Mouse (Mus musculus): ENCODE measurements at regions not wholly inside any gene's neighbourhood (a gene's known extent, or its start where the extent isn't known, plus 50 kb on each side); places are given as distances from the start of the nearest gene placed in this dataset.

- Histone ChIP-seq H3K36me3 (replicated peaks; ENCODE audit: control insufficient read depth, insufficient read depth, low read depth) (no peaks in the 10 kb centered on the region), H3K4me3 (ENCODE audit: insufficient read depth in 1 of 2, low read depth in 2 of 2, low read length in 2 of 2) (no peak overlapping the region), H3K9ac (replicated peaks) (no peak overlapping the region), H3K27ac (no peak overlapping the region), H3K9me3 (ENCODE audit: control insufficient read depth, low read length) (no peaks in the 10 kb centered on the region), H3K4me1 (replicated peaks; ENCODE audit: control insufficient read depth in 2 of 2, insufficient read depth in 2 of 2, low read length in 1 of 2) (no peaks in the 10 kb centered on the region), H3K27me3 (ENCODE audit: control insufficient read depth, insufficient read depth, low read length) (no peaks in the 10 kb centered on the region), H3K4me2 (ENCODE audit: low read depth) (no peak overlapping the region)
- TF ChIP-seq CTCF (IDR thresholded peaks at IDR 0.05; ENCODE audit: low read depth), result no peak
- no peak for TF ChIP-seq EP300 (IDR thresholded peaks at IDR 0.05; ENCODE audit: low read depth)
- WGBS (ENCODE audit: insufficient replicate concordance), result 19% methylated on average over 1 of the region's 1 CpGs
- DNase-seq (ENCODE audit: low read depth in 3 of 3, low spot score in 3 of 3) (no peak), ATAC-seq (ENCODE audit: insufficient read depth) (no peak)
Observed at GRCm38 (mm10) chr12:66060326-66060725, 223.9 kb downstream of the Rpl10l start.

- no peak overlapping the region for H3K4me2 ChIP-seq (ENCODE audit: low read depth)
- H3K9ac ChIP-seq (replicated peaks), result no peak overlapping the region
- no peak overlapping the region for H3K4me3 ChIP-seq (ENCODE audit: insufficient read depth in 1 of 2, low read depth in 2 of 2, low read length in 2 of 2)
- ATAC-seq (ENCODE audit: insufficient read depth), result no peak
- no peaks in the 10 kb centered on the region for H3K27me3 ChIP-seq (ENCODE audit: control insufficient read depth, insufficient read depth, low read length)
- H3K36me3 ChIP-seq (replicated peaks; ENCODE audit: control insufficient read depth, insufficient read depth, low read depth), result no peaks in the 10 kb centered on the region
- no peak overlapping the region for H3K27ac ChIP-seq
- H3K4me1 ChIP-seq (replicated peaks; ENCODE audit: control insufficient read depth in 2 of 2, insufficient read depth in 2 of 2, low read length in 1 of 2), result no peaks in the 10 kb centered on the region
- TF ChIP-seq CTCF (IDR thresholded peaks at IDR 0.05; ENCODE audit: low read depth) (no peak), EP300 (IDR thresholded peaks at IDR 0.05; ENCODE audit: low read depth) (no peak)
- 52% methylated on average over 2 of the region's 2 CpGs for WGBS (ENCODE audit: insufficient replicate concordance)
- no peaks in the 10 kb centered on the region for H3K9me3 ChIP-seq (ENCODE audit: control insufficient read depth, low read length)
- no peak for DNase-seq (ENCODE audit: low read depth in 3 of 3, low spot score in 3 of 3)
Observed at GRCm38 (mm10) chr12:66055206-66055605, 229.0 kb downstream of the Rpl10l start.

GRCm38 (mm10) chr12:66048936-66049335, 235.3 kb downstream of the Rpl10l start:
- DNase-seq (ENCODE audit: low read depth in 3 of 3, low spot score in 3 of 3) (no peak), ATAC-seq (ENCODE audit: insufficient read depth) (no peak)
- Histone ChIP-seq H3K27ac (no peak overlapping the region), H3K9ac (replicated peaks) (no peak overlapping the region), H3K4me2 (ENCODE audit: low read depth) (no peak overlapping the region), H3K9me3 (ENCODE audit: control insufficient read depth, low read length) (no peaks in the 10 kb centered on the region), H3K4me1 (replicated peaks; ENCODE audit: control insufficient read depth in 2 of 2, insufficient read depth in 2 of 2, low read length in 1 of 2) (no peaks in the 10 kb centered on the region), H3K4me3 (ENCODE audit: insufficient read depth in 1 of 2, low read depth in 2 of 2, low read length in 2 of 2) (no peak overlapping the region), H3K27me3 (ENCODE audit: control insufficient read depth, insufficient read depth, low read length) (no peaks in the 10 kb centered on the region), H3K36me3 (replicated peaks; ENCODE audit: control insufficient read depth, insufficient read depth, low read depth) (no peaks in the 10 kb centered on the region)
- TF ChIP-seq EP300 (IDR thresholded peaks at IDR 0.05; ENCODE audit: low read depth) (no peak), CTCF (IDR thresholded peaks at IDR 0.05; ENCODE audit: low read depth) (no peak)

- no peaks in the 10 kb centered on the region for H3K9me3 ChIP-seq (ENCODE audit: control insufficient read depth, low read length)
- H3K4me3 ChIP-seq (ENCODE audit: insufficient read depth in 1 of 2, low read depth in 2 of 2, low read length in 2 of 2), result no peak overlapping the region
- no peak for TF ChIP-seq EP300 (IDR thresholded peaks at IDR 0.05; ENCODE audit: low read depth)
- TF ChIP-seq CTCF (IDR thresholded peaks at IDR 0.05; ENCODE audit: low read depth), result no peak
- WGBS (ENCODE audit: insufficient replicate concordance), result 43% methylated on average over 2 of the region's 2 CpGs
- no peaks in the 10 kb centered on the region for H3K27me3 ChIP-seq (ENCODE audit: control insufficient read depth, insufficient read depth, low read length)
- H3K4me2 ChIP-seq (ENCODE audit: low read depth), result no peak overlapping the region
- ATAC-seq (ENCODE audit: insufficient read depth) (no peak), DNase-seq (ENCODE audit: low read depth in 3 of 3, low spot score in 3 of 3) (no peak)
- H3K27ac ChIP-seq, result no peak overlapping the region
- no peak overlapping the region for H3K9ac ChIP-seq (replicated peaks)
- H3K4me1 ChIP-seq (replicated peaks; ENCODE audit: control insufficient read depth in 2 of 2, insufficient read depth in 2 of 2, low read length in 1 of 2), result no peaks in the 10 kb centered on the region
- no peaks in the 10 kb centered on the region for H3K36me3 ChIP-seq (replicated peaks; ENCODE audit: control insufficient read depth, insufficient read depth, low read depth)
Observed at GRCm38 (mm10) chr12:66036281-66036680, 247.9 kb downstream of the Rpl10l start.

- Histone ChIP-seq H3K36me3 (replicated peaks; ENCODE audit: control insufficient read depth, insufficient read depth, low read depth) (no peaks in the 10 kb centered on the region), H3K4me1 (replicated peaks; ENCODE audit: control insufficient read depth in 2 of 2, insufficient read depth in 2 of 2, low read length in 1 of 2) (no peaks in the 10 kb centered on the region), H3K4me2 (ENCODE audit: low read depth) (no peak overlapping the region), H3K27ac (no peak overlapping the region), H3K27me3 (ENCODE audit: control insufficient read depth, insufficient read depth, low read length) (no peaks in the 10 kb centered on the region), H3K9me3 (ENCODE audit: control insufficient read depth, low read length) (no peaks in the 10 kb centered on the region), H3K4me3 (ENCODE audit: insufficient read depth in 1 of 2, low read depth in 2 of 2, low read length in 2 of 2) (no peak overlapping the region), H3K9ac (replicated peaks) (no peak overlapping the region)
- TF ChIP-seq EP300 (IDR thresholded peaks at IDR 0.05; ENCODE audit: low read depth) (no peak), CTCF (IDR thresholded peaks at IDR 0.05; ENCODE audit: low read depth) (no peak)
- ATAC-seq (ENCODE audit: insufficient read depth) (no peak), DNase-seq (ENCODE audit: low read depth in 3 of 3, low spot score in 3 of 3) (no peak)
- WGBS (ENCODE audit: insufficient replicate concordance), result 34% methylated on average over 1 of the region's 1 CpGs
Observed at GRCm38 (mm10) chr12:66027535-66027934, 256.7 kb downstream of the Rpl10l start.

Data from liver, embryonic 14.5 days (tissue).